Mouse (Mus musculus) R1 (cell line): ENCODE measurements around the gene Bcl3.

Experiments
- DNase-seq: peaks from one replicate; pipeline ENCODE4 v3.0.0-alpha.2; 2018; ENCODE audit warnings: low read depth, low spot score

Bcl3 gene

GRCm38 (mm10) chr7:19769434-19770374 lies 52.9 kb downstream of the Bcl3 start:
- peak; percentile 73 for DNase-seq

- no peak for DNase-seq
These were observed 53.6 kb downstream of the Bcl3 start for GRCm38 (mm10) chr7:19769001-19769400.

GRCm38 (mm10) chr7:19768251-19768650 lies 54.3 kb downstream of the Bcl3 start:
- no peak for DNase-seq

GRCm38 (mm10) chr7:19764581-19764980 lies 58.0 kb downstream of the Bcl3 start:
- no peak for DNase-seq

- DNase-seq = peak; percentile 89
These were observed 58.6 kb downstream of the Bcl3 start for GRCm38 (mm10) chr7:19763829-19764477.

GRCm38 (mm10) chr7:19762283-19762682 lies 60.3 kb downstream of the Bcl3 start:
- no peak for DNase-seq

- DNase-seq = no peak
These were observed 62.5 kb downstream of the Bcl3 start for GRCm38 (mm10) chr7:19760021-19760420.

- DNase-seq = no peak
These were observed 63.9 kb downstream of the Bcl3 start for GRCm38 (mm10) chr7:19758623-19759022.
